Mouse (Mus musculus): ENCODE results near the gene Isg20.
A peak's percentile ranks its signal among the peaks of the same experiment; 100 is the strongest.

The Isg20 gene

DNA sequence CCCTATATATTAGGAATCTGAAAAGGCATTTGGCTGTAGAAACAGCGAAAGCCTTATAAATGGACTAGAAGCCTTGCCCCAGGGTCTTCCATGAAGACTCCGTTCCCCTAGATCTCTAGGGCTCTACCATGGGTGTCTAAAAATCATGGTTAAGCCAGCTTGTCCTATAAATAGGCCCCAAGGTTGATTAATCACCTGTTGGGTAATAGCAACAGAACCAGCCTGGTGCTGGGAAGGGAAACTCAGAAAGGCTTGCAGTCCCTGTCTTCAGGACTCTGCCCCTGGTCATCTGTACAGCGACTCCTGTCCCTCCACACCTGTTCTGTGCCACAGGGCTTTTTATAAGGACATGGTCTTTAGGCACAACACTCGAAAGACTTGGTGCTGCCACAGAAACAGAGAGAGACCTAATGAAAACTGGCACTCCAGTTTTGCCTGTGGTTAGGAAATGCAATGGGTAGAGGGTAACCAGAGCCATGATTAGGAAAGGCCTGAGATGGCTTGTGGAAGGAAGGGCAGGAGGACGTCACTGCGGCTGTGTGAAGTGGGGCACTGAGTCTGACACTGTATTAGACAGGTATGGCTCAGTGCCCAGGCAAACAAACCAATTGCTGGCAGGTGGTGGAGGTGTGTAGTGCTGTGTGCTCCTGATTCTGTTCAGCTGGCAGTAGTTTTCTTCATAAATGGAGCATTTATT is 9.9 kb upstream of the Isg20 start:
- DNase-seq (ENCODE audit: low spot score in 2 of 2), result no peak

DNA sequence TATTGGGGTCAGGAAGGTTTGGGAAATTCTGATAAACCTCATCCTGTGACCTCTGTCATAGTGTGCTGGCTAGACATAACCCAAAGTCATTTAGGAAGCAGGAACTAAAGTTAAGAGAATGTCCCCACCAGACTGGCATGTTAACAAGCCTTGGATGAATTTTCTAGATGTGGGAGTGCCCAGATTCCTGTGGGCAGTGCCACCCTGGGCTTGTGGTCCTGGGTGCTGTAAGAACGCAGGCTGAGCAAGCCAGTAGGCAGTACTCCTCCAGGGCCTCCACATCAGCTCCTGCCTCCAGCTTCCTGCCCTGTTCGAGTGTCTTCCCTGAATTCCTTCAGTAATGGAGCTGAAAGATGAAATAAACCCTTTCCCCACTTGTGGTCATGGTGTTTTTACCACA is 9.0 kb upstream of the Isg20 start:
- no peak for DNase-seq (ENCODE audit: low spot score in 2 of 2)

GRCm38 (mm10) chr7:78909026-78909425 is 4.2 kb upstream of the Isg20 start:
- no peak for DNase-seq (ENCODE audit: low spot score in 2 of 2)

DNA sequence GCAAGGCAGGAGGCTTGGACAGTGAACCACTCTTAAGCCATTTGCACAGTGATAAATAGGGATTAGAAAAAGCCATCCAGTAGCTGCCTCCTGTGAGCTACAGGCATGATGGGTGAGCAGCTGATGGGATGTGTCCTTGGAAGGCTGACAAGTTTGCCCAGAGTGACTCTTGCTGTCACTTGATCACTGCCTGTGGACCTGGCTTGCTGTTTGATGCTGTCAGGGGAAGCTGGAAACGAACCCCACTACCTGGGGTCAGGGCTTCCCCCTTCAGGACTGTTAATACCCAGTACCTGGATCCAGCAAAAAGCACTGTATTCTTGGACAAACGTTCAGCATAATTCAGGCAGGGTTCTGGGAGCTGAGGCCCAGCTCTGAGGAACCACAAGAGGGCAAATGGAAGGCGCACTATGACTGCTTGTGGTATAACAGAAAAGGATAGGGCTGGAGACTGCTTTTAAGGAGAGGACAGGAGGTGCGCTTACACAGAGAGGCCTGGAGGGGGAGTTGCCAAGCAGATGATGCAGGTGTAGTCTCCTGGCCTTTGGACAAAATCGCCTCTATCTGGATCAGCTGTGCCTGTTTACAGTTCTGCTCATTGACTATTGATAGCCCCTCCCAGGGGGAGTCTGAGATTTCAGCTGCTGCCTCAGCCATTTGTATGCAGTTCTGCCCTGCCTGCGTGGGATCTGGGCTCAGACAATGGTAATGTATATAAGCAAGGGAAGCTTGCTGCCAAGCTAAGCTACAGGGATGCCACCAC is 2.7 kb upstream of the Isg20 start:
- no peak for DNase-seq (ENCODE audit: low spot score in 2 of 2)

DNA sequence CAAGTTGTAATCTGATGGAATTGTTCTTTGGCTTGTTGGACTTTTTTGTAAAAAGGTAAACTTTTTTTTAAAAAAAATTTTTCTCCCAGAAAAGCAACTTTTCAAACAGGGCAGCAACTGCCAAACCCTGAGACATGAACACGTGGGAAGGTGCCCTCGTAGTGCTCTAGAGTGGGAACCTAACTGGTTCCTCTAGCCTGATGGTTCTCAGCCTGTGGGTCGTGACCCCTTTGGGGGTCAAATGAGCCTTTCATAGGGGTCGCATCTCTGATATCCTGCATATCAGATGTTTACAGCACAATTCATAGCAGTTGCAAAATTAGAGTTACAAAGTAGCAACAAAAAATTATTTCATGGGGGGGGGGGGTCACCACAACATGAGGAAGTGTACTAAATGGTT is 2.0 kb upstream of the Isg20 start:
- no peak for DNase-seq (ENCODE audit: low spot score in 2 of 2)

GRCm38 (mm10) chr7:78912253-78912973 is 811 bp upstream of the Isg20 start:
- DNase-seq (ENCODE audit: low spot score in 2 of 2), result no peak

- no peak for DNase-seq (ENCODE audit: low spot score in 2 of 2)
These were observed 673 bp downstream of the Isg20 start for GRCm38 (mm10) chr7:78913649-78914544.

- no peak for DNase-seq (ENCODE audit: low spot score in 2 of 2)
These were observed 1.3 kb downstream of the Isg20 start for GRCm38 (mm10) chr7:78914545-78914845.

DNA sequence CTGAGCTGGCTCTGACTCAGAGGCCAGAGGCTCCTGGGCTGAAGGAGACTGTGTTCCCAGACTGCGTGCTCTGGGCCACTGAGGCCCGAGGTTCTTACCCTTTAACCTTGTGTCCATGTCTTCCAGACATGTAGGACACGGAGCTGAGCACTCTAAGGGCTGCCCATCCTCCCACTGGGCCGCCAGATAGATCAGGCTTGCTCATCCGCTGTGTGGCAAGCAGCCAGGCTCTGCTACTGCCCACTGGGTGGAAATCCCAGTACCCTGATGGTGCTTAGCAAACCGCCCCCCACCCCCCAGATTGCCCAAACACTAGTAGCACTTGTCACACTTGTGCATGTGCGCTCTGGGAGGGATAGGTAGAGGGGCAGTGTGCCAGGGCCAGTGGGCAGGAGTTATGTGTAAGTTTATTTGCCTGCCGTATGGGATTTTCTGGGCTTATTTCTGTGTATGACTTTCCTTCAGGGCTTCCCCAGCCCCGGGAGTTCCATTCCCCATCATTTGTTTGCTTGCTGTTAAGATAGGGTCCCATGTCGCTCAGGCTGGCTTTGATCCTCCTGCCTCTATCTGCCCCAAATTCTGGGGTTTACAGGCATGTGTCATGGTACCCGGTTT is 1.8 kb downstream of the Isg20 start:
- no peak for DNase-seq (ENCODE audit: low spot score in 2 of 2)

GRCm38 (mm10) chr7:78918686-78919085 is 5.5 kb downstream of the Isg20 start:
- no peak for DNase-seq (ENCODE audit: low spot score in 2 of 2)

DNA sequence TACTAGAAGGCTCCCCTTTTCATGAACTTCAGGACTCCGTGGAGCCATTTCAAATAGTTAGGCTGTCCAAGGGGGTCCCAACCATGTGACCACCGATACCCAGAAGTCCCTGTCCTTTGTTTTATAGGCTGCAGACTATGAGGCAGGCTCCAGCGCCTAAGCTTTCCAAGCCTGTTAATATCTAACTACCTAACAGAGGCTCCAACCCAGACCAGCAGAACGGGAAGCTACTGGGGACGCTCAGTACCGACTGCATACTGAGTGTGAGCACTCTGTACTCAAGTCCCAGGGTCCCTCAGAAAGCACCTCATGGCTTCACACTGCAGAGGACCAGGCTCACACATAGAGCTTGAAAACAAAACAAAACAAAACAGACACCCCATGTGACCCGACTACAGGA is 9.3 kb downstream of the Isg20 start:
- no peak for DNase-seq (ENCODE audit: low spot score in 2 of 2)

- peak in 1 of 2 experiments; percentile 24 for DNase-seq (ENCODE audit: low spot score in 2 of 2)
These were observed 11.1 kb downstream of the Isg20 start for GRCm38 (mm10) chr7:78924300-78924699.

- DNase-seq (ENCODE audit: low spot score in 2 of 2), result no peak
These were observed 11.6 kb downstream of the Isg20 start for GRCm38 (mm10) chr7:78924796-78925195.

- no peak for DNase-seq (ENCODE audit: low spot score in 2 of 2)
These were observed 12.5 kb downstream of the Isg20 start for GRCm38 (mm10) chr7:78925680-78926079.

DNA sequence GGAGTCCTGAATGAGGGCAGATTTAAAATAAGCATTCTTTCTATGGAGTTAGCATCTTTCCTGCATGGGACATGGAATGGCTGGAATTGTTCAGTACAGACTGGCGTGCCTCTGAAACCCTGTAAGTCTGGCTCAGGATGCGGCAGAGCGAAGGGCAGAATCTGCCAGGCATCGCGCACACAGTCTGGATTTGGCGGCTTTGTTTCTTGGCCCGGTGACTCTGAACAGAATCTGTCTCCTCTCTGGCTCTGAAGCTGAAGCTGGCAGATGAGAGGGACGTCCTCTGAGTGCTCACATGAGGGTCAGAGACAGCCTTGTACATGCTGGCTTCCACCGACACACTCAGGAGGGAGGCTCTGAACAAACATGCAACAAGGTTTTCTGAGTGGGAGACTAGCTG is 12.9 kb downstream of the Isg20 start:
- no peak for DNase-seq (ENCODE audit: low spot score in 2 of 2)

DNA sequence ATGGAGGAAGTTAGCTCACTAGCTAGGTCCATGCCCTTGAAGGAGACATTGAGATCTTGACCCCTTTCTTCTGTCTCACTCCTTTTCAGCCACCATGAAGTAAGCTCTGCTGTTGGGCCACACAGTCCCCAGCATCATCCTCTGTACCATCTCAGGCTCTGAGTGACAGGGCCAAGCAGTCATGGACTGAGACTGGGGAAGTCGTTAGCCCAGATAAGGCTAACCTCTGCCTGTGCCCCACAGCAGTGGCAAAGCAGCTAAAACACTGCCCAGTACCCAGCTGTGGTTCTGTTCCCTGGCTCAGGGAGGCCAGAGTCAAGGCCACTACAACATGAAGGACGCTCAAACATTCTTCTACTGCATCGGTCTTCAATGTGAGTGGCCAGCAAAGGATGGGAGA is 14.0 kb downstream of the Isg20 start:
- no peak for DNase-seq (ENCODE audit: low spot score in 2 of 2)

- no peak for DNase-seq (ENCODE audit: low spot score in 2 of 2)
These were observed 25.9 kb downstream of the Isg20 start for GRCm38 (mm10) chr7:78938957-78939602.

- DNase-seq (ENCODE audit: low spot score in 2 of 2), result no peak
These were observed 27.7 kb downstream of the Isg20 start for GRCm38 (mm10) chr7:78940971-78941370.

- no peak for DNase-seq (ENCODE audit: low spot score in 2 of 2)
These were observed 29.3 kb downstream of the Isg20 start for GRCm38 (mm10) chr7:78942544-78942943.

DNA sequence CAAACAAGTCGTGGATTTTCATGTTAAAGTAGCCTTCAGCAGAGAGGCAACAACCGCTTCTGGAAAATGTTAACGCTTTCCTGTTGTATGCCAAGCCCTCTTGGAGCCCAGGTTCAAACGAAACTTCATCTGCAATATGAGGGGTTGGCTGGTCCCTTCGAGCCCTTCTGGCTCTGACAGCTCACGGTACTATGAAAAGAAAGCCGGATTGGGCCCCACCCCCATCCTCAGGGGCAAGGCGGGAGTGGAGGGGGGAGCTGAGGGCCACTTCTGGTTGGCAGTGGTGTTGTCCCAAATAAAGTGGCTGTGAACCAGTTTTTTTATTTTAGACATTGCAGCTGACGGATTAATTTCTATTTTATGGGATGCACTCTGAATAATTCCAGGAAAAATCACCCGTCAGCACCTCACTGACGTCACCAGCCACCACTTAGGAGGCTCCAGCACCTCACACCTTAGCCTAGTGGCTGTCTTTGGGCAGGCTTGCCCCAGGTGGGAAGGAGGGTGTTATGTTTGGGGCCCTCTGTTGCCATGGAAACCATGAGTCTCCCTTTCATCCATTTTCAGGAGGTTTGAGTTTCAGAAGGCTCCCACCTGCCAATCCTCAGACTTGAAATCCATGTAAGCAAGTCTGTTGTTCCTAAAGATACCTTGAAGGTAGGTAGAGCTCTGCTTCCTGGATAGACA is 40.8 kb downstream of the Isg20 start:
- DNase-seq (ENCODE audit: low spot score in 2 of 2), result no peak
